Mouse (Mus musculus): ENCODE results near the gene Mfsd12. TPM values are rescaled to one million over a fixed set of nuclear protein-coding genes. Genes with fewer than 3 reads are reported as not detected.

The Mfsd12 gene
- total RNA-seq, 2 experiments from 2014 or later = 3.7 to 4.0 TPM

DNA sequence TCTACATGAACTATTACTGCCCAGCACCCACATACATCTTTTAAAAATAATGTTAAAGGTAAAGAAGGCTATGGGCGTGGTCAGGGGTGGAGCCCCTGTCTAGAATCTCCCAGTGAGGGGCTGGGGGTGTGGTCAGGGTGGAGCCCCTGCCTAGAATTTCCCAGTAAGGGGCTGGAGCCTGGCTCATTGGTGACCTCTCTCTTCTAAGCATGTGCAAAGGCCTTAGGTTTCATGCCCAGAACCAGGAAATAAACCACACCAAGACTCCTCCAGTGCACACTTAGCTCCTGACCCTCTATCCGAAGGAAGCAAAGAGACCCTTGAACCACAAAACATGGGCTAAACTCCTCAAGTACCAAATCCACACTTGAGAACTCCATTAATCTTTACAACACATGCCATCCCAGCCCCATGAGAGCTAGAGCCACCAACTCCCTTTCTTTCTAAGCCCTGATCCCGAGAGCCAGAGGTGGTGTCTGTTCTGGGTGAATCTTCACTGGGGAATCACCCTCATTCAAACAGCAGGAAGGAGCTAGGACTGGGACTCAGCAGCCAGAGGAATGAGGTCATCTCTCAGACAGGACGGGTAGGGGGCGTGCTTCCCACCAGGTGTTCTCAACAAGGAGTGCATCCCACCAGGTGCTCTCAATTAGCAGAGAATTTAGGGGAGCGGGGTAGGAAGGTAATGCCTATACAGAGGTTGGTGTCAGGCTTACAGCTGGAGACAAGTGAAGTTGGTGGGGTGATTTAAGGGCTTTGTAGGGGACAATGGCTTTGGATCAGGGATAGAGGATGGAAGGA lies 19.5 kb downstream of the Mfsd12 start:
- no peak for DNase-seq
- intact Hi-C loops (cut with DNase I; ENCODE audit: low total_unique reads) = no loop called here

DNA sequence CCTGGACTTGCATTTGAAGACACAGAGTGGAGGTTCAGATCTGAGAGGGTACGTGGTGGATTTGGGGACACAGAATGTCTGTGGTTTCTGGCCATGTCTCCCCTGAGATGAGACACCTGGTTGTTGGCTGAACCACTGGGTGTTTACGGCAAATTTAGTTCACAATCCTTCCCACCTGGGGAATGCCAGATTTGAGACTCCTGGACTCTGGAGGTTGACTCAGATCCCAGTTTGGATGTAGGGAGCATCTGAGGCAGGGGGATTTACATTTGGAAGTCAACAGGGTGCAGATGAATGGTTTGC lies 20.0 kb downstream of the Mfsd12 start:
- intact Hi-C loops (cut with DNase I; ENCODE audit: low total_unique reads) = no loop called here
- DNase-seq = no peak

GRCm38 (mm10) chr10:81377793-81378552 lies 20.7 kb downstream of the Mfsd12 start, which contains the start of gene Fzr1:
TSS of gene Fzr1 (minus strand) at chr10:81378516.
- DNase-seq = no peak
- intact Hi-C loops (cut with DNase I; ENCODE audit: low total_unique reads) = no loop called here

- DNase-seq = peak; percentile 100
- intact Hi-C loops (cut with DNase I; ENCODE audit: low total_unique reads) = no loop called here
Observed at GRCm38 (mm10) chr10:81378553-81379182, 21.4 kb downstream of the Mfsd12 start.

GRCm38 (mm10) chr10:81379183-81379553 lies 21.9 kb downstream of the Mfsd12 start:
- intact Hi-C loops (cut with DNase I; ENCODE audit: low total_unique reads) = no loop called here
- no peak for DNase-seq

GRCm38 (mm10) chr10:81379809-81380378 lies 22.6 kb downstream of the Mfsd12 start:
- intact Hi-C loops (cut with DNase I; ENCODE audit: low total_unique reads) = no loop called here
- no peak for DNase-seq

DNA sequence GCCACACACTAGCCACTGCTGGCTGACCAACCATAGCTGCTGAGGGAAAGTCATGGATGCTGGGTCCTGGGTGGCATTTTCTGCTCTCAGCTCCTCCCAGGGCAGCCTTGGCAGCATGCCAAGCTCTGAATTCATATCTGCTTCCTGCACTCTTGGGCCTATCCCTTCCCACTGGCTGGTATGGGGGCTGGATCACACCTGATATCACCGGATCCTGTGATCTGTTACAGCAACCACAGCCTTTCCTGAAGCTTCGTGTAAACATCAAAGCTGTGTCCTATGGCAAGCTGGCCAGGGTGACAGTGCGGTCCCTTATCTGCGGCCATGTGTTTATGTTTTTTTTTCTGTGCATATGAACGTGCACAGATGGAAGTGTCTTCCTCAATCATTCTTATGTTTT lies 24.7 kb downstream of the Mfsd12 start:
- intact Hi-C loops (cut with DNase I; ENCODE audit: low total_unique reads) = no loop called here
- no peak for DNase-seq

DNA sequence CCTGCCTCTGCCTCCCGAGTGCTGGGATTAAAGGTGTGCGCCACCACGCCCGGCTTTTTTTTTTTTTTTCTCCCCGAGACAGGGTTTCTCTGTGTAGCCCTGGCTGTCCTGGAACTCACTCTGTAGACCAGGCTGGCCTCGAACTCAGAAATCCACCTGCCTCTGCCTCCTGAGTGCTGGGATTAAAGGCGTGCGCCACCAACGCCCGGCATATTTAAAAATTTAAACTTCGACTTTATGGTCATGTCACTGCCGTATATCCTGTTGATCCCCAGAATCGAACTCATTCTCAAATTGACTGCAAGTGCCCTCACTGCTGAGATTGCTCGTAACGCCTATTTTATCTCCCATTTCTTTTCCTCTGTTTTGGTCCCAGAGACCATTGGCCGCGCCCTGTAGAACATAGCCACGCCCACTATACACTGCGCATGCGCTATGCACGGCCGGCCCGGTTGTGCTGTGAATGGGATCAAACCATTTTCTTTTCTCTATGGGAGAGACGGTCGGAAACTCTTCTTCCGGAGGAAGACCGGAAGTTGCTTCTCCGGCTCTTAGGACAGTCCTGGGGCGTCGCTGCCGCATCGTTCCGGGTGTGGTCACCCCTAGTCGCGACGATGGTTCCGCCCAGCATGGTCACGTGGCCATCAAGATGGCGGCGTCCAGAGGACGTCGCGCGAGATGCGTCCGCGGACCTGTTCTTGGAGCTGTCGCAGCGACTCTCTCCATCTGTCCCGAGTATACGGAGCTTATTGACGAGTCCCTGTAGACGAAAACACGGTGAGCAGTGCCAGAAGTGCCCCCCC lies 26.7 kb downstream of the Mfsd12 start, which contains the start of the genes Dohh and Gm48551:
TSS of gene Dohh (plus strand) at position 627 of the 803 bp plus-strand sequence.
TSS of gene Gm48551 (plus strand) at position 665 of the 803 bp plus-strand sequence.
- intact Hi-C loops (cut with DNase I; ENCODE audit: low total_unique reads) = no loop called here
- DNase-seq = peak; percentile 99

- intact Hi-C loops (cut with DNase I; ENCODE audit: low total_unique reads) = no loop called here
Observed at GRCm38 (mm10) chr10:81384605-81384982, 27.3 kb downstream of the Mfsd12 start.

DNA sequence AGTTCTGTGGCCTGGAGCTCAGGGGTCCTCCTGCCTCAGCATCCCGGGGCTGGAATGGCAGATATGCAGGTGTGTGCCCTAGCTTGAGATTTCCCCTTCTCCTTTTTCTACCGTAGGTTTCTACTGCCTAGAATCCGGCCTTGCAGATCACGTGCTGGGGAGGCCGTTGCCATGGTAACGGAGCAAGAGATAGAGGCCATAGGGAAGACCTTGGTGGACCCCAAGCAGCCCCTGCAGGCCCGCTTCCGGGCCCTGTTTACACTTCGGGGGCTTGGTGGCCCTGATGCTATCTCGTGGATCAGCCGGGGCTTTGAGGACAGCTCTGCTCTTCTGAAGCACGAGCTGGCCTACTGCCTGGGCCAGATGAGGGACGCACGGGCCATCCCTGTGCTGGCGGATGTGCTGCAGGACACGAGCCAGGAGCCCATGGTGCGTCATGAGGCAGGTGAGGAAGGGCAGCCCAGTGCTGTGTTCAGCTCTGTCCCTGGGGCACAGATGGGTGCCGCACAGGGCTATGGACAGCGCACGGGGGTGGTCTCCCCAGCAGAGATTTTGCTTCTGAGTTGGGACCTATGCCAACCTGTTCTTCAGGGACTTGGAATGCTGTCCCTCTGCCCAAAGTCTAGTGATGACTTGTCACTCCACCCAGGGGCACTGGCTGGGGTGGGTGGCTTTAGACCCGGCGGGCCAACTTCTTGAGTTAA lies 28.5 kb downstream of the Mfsd12 start:
- DNase-seq = no peak
- intact Hi-C loops (cut with DNase I; ENCODE audit: low total_unique reads) = loop anchor here (5.0 kb wide), 1 partner anchor 67 kb away; no protein-coding TSS in a partner anchor

More at GRCm38 (mm10) chr10:81384605-81384982, 27.3 kb downstream of the Mfsd12 start:
- no peak for DNase-seq

DNA sequence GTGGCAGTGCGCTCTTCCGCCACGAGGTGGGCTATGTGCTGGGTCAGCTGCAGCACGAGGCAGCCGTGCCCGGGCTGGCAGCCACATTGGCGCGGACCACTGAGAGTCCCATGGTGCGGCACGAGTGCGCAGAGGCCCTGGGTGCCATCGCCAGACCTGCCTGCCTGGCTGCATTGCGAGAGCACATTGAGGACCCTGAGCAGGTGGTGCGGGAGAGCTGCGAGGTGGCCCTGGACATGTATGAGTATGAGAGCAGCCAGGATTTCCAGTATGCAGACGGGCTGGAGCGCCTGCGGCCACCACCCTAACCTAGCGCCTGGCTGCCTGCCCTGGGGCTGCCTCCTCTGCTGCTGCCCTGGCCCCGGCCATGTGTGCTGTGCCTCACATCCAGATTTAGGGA lies 30.4 kb downstream of the Mfsd12 start:
- no peak for DNase-seq
- intact Hi-C loops (cut with DNase I; ENCODE audit: low total_unique reads) = loop anchor here (5.0 kb wide), 1 partner anchor 65 kb away; no protein-coding TSS in a partner anchor

DNA sequence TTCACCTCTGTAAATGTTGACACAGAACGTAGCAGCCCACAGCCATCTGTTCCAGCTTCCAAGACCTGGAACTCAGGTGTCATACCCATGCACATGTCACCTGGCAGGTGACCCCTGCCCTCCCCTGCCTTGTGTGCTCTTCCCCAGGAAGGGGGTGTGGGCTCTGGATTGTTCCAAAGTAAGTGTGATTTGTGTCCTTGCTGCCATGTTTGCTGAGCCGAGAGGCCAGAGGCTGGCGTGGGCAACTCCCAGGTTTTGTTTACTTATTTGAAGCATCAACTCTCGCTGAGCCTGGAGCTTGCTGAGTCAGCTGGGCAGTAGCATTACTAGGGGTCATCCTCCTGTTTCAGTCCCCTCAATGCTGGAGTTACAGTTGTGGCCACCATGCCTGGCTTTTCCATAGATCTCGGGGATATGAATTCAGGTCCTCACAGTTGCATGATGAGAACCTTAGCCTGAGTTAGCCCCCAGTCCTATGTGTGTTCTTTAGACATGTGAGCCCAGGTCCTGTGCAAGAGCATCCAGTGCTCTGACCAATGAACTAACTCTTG lies 31.3 kb downstream of the Mfsd12 start, which contains the start of gene Gm48552:
TSS of gene Gm48552 (plus strand) at position 501 of the 551 bp plus-strand sequence.
- no peak for DNase-seq
- intact Hi-C loops (cut with DNase I; ENCODE audit: low total_unique reads) = loop anchor here (5.0 kb wide), 1 partner anchor 64 kb away; no protein-coding TSS in a partner anchor

DNA sequence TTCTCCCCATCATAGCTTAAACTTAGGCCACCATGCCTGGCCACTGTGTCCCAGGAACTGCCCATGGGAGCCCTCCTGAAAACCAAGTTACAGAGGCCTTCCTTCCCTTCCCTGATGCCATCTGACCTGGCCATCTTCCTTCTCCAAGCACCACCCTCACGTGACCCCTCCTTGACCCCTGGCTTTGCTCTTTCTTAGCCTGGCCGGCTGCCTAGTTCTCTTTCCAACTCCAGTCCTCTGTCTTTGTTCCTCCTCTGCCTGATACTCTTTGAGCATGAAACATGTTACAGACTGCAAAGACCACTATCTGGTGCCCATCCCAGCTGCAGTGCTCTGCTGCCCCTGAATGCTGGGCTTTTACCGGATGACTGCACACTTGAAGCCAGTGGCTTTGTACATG lies 32.1 kb downstream of the Mfsd12 start:
- intact Hi-C loops (cut with DNase I; ENCODE audit: low total_unique reads) = loop anchor here (5.0 kb wide), 1 partner anchor 63 kb away; no protein-coding TSS in a partner anchor
- no peak for DNase-seq

DNA sequence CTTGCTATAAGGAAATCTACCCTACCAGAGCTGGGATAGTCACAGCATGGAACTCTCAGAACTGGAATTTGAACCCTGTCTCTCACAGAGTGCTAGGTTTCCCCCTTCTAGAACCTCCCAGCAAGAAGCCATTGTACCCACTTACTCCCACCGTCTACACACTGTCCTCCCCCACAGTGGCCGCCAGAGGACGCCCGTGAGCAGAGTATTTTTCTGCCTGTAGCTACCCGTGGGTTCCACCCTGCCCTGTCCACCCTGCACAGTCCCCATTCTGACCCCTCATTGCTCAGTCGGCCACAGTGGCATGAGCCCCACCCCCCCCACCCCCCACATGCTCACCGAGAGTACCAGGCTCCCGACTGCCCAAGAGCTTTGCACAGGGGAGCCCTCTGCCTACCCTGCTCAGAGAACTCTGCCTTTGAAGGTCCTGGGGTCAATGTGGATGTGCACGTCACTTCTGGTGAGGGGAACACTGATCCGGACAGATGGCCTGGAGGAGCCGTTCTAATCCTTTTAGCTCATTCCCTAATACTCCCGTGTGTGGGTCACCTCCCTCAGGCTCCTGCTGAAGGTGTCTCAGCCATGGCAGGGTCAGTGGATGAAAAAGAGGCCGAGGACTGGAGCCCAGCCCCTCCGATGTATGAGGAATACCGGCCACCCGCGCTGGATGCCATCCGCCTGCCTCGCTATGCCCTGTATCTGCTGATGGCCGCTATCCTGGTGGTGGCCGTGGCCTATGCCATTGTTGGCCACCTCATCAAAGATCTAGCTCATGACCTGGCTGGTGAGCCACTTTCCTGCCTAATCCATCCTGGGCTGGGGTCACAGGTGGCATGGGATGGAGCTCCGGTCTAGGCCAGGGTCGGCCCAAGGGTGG lies 32.7 kb downstream of the Mfsd12 start:
- DNase-seq = peak; percentile 79
- intact Hi-C loops (cut with DNase I; ENCODE audit: low total_unique reads) = loop anchor here (5.0 kb wide), 1 partner anchor 62 kb away; no protein-coding TSS in a partner anchor

GRCm38 (mm10) chr10:81390678-81390965 lies 33.3 kb downstream of the Mfsd12 start:
- no peak for DNase-seq
- intact Hi-C loops (cut with DNase I; ENCODE audit: low total_unique reads) = no loop called here

- DNase-seq = no peak
- intact Hi-C loops (cut with DNase I; ENCODE audit: low total_unique reads) = no loop called here
Observed at GRCm38 (mm10) chr10:81392270-81392669, 35.0 kb downstream of the Mfsd12 start.

DNA sequence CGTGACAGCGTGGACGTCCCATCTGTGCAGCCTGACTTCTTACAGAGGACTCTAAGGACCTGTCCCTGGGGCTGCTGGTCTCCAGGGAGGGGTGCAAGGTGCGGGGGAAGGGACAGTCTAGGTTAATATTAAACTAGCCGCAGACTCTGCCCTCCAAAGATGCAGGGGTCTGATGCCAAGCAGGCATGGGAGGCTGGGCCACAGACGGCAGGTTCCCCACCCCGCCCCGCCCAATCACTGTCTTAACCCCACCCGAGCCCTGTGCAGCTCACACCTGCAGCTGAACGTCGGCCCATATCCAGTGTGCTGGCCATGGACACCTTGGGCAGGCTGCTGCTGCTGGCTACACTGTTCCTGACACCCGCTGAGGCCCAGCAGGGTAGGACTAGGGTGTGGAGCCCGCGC lies 35.5 kb downstream of the Mfsd12 start, which contains the start of gene Smim24:
TSS of gene Smim24 (plus strand) at position 271 of the 405 bp plus-strand sequence.
- intact Hi-C loops (cut with DNase I; ENCODE audit: low total_unique reads) = no loop called here
- DNase-seq = no peak
